Mouse (Mus musculus) G1E-ER4 (cell line): ENCODE results near the gene Gm5089. TPM values are rescaled to one million over a fixed set of nuclear protein-coding genes. Genes with fewer than 3 reads are reported as not detected.

Source experiments
- GATA1 ChIP-seq: IDR thresholded peaks from one replicate; pipeline ENCODE4 v1.8.0; 2012; ENCODE audit warnings: low read length, inconsistent platforms
- polyA plus RNA-seq: library from polyadenylated mRNA; stranded (reverse); fragments of >175 nt; gene quantifications from 2 replicates; pipeline ENCODE4 v1.2.3, GENCODE M21; 2012

Gm5089 gene
- polyA plus RNA-seq, 1 experiment, result not detected

DNA sequence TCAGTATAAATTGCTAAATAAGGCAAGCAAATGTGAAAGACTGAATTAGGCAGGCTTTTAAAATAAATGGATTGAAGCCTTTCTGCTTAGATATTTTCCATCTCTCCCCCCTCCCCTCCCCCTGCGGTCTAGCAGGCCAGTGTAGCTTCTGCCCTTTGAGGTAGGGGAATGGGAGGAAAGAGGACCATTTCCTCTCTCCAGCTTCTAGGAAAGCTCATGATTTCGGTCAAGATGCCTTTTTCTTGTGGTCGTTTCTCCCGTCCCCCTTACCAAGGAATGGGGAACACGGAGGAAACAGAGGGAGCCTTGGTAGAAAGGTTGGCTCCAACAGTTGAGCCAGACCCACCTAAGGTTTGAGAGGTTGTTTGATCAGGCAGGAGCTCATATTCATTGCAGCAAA, 21.7 kb upstream of the Gm5089 start:
- no peak for TF ChIP-seq GATA1

DNA sequence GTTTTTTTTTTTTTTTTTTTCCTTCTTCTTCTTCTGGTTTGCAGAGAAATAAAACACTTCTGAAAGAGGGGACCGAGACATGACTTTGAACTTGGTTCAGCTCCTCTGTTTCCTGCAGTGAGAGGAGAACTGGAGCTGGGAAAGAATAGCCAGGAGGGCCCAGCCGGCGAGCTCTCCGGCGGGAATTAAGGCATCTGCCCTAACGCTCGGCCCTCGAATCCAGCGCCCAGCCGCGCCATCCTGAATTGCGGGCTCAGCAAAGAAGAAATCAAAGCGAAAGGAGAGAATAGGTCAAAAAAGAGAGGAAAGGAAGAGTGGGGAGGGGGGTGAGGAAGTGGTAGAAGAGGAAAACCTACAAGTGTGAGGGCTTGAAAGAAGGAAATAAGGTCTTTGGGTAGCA, 21.2 kb upstream of the Gm5089 start:
- TF ChIP-seq GATA1, result no peak

DNA sequence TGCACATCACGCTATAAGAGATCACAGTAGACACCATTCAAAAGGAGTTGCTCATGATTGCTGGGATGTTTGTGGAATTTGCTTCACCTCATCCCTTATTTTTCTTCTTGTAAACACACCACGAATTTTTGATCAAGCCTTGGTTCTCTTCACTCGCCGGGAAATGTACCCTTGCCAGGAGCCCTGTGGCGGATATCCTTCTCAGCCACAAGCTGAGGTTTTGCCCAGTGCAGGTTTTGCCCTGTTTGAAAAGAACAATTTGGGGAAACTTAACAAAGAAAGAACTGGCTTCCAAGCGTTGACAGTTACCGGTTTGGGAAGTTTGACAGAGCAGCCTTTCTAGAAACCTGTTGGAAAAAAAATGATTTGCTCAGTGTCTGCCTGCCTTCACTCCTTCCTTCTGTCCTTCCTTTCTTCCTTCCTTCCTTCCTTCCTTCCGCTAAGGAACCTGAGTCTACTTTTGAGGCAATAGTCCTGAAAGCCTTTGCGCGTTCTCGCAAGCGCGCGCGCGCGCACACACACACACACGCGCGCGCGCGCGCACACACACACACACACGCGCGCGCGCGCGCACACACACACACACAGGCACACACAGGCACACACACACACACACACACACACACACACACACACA, 20.7 kb upstream of the Gm5089 start:
- TF ChIP-seq GATA1, result no peak

DNA sequence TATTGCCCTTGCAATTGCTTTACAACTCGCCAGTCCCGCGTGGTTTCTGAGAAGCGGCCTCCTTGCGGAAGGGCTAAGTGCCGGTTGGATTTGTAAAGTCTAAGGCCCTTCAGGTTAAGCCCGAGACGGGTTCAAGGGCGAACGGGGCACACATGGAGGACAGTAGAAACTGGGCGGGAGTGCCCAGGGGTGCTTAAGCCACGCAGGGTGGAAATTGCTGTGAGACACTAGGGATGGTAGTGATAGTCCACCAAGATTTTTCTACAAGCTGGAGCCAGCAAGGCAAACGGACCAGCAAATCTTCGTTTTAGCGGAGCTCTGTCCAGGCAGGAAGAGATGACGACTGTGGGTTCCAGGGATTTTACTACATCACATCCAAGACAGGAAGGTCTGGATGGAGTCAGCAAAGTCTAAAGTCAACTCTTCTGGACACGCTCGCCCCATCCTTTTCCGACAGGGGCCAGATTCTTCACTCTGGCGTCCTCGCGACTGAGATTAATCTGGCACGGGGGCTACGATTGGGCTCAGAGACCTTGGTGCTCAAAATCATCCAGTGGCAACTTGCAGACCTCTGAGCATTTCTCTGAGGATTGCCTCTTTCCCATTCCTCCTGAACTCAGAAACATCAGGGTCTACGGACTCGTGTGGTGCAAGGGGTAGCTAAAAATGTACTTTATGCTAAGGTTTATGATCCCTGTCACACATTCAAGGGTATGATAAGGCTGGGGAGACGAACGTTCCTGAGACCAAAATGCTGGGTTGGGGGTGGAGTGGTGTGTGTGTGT, 18.2 kb upstream of the Gm5089 start:
- no peak for TF ChIP-seq GATA1

DNA sequence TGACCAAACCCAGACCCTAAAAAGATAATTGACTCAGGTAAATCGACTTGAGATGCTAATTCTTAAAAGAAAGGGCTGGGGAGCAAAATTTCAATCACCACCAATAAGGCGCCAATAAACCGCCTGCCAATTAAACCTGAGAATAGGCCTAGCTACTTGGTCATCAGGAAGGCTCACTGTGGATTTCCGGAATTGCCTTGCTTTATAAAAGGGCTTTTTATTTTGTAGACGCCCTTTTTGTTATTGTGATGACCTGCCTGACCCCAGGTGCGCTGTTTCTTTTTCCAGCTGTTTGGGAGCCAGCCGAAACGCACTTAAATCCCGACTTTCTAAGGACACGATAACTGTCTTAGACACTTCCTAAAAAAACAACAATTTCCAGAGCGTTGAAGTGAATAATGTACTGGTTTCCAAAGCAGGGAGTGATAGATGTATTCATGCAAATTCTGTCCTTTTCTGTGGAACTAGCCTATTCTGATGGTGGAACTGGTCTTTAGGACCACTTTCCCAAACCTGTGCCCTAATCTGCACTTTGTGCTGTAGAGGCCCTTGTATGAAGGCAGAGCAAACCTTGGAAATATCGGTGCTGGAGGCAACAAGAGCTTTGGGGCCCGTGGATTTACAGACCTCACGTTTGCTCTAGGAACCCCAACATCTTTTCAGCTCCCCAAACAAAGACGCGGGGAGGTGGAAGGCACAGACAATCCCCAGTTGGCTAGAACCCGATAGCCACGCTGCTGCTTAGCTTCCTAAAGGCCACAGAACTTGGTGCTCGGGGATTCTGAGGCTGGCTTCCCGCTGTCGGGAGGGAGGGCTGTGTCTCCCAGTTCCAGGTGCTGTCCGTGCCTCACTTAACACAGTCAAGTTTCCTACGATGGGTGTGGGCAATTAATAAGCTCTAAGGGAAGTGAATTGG, 17.3 kb upstream of the Gm5089 start:
- no peak for TF ChIP-seq GATA1

DNA sequence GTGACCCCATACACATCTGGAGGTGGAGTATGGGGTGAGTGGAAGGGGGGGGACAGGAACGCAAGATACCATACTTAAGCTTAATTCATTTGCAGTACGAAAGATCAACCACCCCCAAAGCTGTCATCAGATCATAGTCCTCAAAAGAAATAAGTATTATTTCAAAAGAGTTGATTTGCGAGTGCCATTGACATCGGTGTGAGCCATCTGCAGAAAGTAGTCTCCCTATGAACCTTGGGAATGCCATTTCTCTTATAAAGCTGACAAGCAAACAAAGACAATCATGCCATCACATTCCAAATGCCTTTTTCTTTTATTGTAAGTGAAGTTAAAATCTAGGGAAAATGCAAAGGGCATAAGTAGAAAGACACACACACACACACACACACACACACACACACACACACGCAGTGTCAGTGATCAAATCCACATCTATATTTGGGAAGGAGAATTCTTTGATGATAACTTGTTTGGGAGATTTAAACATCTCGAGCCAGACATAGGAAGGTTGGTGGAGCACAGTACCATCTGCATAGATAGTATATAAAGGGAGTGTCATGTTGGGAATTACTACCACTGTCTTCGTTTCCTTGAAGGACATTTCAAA, 15.9 kb upstream of the Gm5089 start:
- no peak for TF ChIP-seq GATA1

DNA sequence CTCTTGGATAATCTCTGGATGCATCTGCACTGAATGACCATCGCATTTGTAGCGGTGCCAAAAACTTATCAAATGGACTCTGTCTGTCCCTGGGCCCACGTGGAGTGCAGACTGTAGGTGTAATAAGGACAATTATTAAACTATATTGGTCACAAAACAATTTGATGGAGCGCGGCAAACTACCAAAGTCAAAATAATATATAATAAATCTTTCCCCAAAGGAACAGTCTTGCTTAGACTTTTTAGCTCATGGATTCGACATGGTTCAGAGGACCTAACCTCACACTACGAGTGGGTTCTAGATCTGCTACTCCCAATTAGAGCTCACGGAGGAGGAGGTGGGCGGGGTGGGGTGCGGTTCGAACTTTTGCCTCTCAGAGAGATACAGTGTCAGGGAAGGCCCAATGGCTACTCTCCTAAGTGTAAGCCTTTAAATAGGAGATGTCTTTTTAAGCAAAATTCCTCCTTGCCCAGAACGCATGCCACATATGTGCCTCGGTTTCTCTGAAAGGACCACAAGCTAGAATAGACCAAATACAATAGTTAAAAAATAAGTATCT, 15.1 kb upstream of the Gm5089 start:
- no peak for TF ChIP-seq GATA1

DNA sequence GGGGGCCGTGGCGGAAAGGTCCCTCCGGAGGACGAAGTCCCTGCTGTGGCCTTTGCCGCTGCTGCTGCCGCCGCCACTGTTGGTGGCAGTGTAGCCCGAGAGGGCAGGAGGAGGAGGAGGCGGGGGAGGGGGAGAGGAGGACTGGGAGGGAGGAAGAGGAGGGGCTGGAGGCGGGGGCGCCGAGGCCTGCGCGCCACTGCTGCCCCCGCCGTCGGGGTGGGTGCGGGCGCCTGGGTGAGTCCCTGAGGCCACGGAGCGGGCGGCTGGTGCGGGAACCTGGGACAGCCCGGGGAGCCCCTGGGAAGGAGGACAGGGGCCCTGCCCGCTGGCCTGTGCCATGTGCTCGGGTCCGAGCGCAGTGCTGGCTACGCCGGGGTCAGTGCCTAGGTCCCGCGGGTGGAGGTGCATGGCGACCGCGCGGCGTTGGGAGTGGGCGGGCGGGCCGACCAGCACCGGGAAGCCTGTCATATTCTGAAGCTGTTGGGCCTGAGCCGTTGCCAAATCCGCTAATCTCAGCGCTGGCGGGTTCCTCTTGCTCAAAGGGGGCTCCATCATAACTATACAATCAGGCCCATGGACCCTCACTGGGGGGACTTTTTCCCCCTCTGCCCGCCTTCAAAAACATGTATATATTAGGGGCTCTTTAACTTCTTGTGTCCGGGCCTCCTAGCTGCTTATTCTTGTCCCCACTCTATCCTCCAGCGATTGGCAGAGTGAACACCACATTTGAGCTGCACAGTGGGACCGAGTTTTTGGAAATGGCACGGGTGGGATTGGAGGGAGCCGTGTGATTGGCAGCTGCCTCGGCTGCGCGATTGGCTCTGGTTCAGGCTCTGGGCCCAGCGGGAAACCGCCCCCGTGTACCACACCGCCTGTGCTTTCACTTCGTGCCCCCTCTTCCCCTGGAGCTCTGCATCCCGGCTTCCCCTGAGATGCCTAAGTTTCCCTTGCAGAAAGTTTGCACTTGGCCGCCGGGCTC, 14.1 kb upstream of the Gm5089 start, which contains the start of gene Zic5:
Gene Zic5, minus strand, starts transcription at position 915 of the 979 bp plus-strand sequence.
- TF ChIP-seq GATA1, result no peak

DNA sequence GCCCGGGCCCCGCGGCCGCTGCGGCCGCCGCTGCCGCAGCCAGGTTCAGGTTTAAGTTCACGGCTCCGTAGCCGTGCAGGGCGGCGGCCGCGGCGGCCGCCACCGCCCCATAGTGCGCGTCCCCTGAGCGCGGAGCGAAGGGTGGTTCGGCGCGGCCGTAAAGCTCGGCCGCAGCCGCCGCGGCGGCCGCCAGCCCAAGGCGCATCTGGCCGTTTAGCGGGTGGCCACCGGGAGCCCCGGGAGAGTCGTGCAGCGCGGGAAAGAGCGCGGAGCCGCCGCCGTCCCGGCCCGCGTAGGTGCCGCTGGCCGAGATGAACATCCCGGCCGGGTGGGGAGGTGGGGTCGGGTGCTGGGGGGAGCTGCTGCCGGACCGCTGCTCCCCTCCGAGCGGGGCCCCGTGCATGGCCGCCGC, 13.4 kb upstream of the Gm5089 start:
- TF ChIP-seq GATA1, result no peak

DNA sequence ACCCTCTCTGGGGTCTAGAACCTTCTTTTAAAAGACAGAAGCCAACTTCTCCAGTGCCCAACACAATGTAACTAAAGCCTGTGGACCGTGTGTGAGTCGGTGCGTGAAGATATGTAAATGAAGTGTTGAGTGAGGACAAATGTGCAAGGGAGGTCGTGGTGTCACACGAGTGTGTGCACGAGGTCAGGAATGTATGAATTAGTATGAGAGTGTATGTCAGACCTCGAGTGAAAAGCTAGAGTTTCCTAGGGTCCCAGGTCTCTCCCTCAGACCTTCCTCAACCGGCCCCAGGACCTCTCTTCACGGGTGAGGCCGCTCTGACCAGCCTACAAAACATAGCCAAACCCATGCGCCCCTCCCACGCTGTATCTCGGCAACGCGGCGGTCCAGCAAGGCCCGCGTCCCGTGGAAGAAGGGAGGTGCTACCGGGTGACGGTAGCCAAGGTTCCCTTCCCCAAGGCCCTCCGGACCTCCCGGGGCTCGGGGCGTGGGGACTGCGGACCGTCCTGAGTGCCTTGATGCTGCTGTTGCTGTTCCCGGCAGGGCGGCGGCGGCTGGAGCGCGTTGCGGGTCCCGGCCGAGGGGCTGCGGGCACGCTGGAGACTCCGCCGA, 12.3 kb upstream of the Gm5089 start:
- TF ChIP-seq GATA1, result no peak

DNA sequence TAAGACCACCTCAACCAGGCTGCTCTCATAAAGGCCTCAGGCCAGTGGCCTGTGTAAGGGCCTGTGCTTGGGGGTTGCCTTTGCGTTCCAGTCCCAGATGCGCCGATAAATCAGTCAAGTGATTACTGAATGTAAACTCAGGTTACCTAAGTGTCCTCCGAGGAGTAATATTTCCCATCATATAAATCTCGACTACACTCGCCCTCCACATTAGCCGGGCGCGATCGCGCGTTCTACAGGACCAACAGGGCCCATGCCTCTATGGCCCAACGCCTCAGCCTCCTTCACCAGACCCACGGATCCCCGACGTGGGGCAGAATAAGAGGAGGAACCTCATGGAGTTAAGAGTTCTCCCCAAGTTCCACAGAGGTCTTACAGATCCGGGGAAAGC, 11.8 kb upstream of the Gm5089 start:
- no peak for TF ChIP-seq GATA1

DNA sequence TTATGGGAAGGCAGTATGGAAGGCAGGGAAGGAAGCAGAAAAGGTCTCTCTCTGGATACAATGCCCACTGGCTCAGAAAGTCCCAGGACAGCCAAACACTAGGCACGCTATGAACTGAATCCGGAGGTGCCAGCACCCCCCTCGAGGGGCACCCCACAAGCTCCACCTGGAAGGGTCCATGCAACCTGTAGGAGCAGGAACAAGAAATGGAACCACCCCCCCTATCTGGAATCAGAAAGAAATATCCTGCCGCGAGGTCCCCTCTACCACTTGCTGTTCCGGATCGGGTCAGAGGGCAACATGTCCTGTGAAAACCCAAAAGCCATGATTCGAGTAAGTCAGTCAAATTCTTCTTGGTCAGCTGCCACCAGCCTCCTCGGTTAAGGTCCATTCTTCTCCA, 11.1 kb upstream of the Gm5089 start:
- TF ChIP-seq GATA1, result no peak

DNA sequence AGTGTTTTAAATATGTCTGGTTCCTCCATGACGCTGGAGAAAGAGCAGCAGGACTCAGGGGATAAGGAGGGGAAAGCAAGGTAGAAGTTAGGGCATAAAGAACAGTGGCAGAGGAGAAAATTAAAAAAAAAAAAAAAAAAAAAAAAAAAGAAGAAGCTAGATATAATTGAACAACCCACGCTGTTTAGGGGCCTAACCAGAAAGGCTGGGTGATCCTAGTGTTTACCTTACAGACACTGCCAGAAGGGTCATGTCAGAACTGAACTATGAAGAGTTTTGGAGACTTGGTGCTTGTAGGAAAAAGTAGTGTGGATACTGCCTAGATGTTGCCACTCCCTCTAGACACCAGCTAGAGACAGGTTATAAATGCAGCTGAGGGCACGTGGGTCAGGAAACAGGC, 10.6 kb upstream of the Gm5089 start:
- no peak for TF ChIP-seq GATA1

DNA sequence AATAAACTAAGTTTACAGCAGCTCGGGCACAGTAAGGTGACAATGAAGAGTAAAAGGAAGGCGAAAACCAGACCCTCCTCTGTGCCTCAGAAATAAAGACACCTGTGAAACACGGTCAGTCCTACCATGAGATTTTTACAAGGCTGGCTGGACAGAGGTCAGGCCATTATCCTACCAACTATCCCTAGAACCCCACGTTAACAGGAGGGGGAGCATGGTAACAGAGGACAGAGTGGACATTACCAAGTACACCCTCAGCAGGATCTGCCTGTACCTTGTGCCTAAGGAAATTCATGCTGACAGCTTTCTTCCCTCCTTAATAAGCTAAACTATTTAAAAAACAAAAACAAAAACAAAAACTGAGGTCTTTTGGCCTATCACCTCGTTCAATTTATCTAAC, 9.3 kb upstream of the Gm5089 start:
- TF ChIP-seq GATA1, result no peak
